Mouse (Mus musculus): Measurements from ENCODE around the gene Crmp1. TPM values are rescaled to one million over a fixed set of nuclear protein-coding genes. Genes with fewer than 3 reads are reported as not detected.
A peak's percentile ranks its signal among the peaks of the same experiment; 100 is the strongest.

Crmp1 gene
- polyA plus RNA-seq, 1 experiment: 8.0 TPM

DNA sequence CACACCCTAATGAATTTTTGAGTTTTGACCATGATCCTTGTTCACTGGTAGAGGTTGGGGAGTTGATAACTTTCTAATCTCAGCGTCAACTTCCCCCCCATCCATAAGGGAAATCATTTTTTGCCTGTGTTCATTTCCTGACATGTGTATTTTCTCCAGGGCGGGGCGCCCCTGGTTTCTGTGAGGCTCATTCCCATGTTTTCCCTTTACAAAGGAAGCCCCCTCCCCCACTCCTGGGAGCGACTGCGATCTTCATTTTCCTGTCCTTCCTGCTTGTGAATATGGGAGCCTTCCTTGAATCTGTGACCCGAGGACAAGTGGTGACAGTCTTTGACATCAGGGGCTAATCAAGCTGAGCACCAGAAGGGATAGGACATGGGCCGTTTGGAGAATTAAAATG lies 15.1 kb downstream of the Crmp1 start:
- H3K4me1 ChIP-seq (ENCODE audit: control insufficient read depth, insufficient read depth, low read length): no peaks in the 10 kb centered on the region

DNA sequence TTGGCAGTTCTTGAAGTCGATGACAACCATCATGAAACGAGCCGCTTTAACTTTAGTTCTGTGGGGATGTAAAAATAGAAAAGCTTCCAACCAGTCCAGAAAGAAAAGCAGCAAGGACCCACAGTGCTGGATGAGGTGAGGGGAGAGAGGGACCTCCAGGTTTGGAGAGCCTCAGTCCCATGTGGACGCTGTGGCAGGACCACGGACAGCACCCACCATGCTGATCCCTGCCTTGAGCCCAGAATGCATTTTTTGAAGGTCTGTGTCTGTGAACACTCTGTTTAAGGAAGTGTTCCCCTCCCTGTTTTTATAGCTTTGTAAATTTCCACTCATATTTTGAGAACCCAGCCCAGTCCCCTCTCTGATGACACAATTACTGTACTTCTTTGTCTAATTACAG lies 15.5 kb downstream of the Crmp1 start:
- no peak overlapping the region for H3K4me3 ChIP-seq (ENCODE audit: control insufficient read depth, low read depth, low read length)
- H3K27me3 ChIP-seq (ENCODE audit: control insufficient read depth, insufficient read depth, low read length): no peaks in the 10 kb centered on the region
- no peak for TF ChIP-seq POLR2A (IDR thresholded peaks at IDR 0.05; ENCODE audit: control insufficient read depth, low read depth, low read length)
- no peak for TF ChIP-seq CTCF (IDR thresholded peaks at IDR 0.05; ENCODE audit: control insufficient read depth, insufficient read depth, insufficient replicate concordance, low read depth, low read length)
- H3K4me1 ChIP-seq (ENCODE audit: control insufficient read depth, insufficient read depth, low read length): no peaks in the 10 kb centered on the region
- no peaks in the 10 kb centered on the region for H3K36me3 ChIP-seq (ENCODE audit: control insufficient read depth, insufficient read depth, low read length)
- H3K27ac ChIP-seq (ENCODE audit: control insufficient read depth, insufficient read depth, low read depth, low read length): no peak overlapping the region

More for the DNA sequence above, 15.1 kb downstream of the Crmp1 start:
- Histone ChIP-seq H3K36me3 (ENCODE audit: control insufficient read depth, insufficient read depth, low read length) (no peaks in the 10 kb centered on the region), H3K27me3 (ENCODE audit: control insufficient read depth, insufficient read depth, low read length) (no peaks in the 10 kb centered on the region), H3K4me3 (ENCODE audit: control insufficient read depth, low read depth, low read length) (no peak overlapping the region), H3K27ac (ENCODE audit: control insufficient read depth, insufficient read depth, low read depth, low read length) (no peak overlapping the region)
- TF ChIP-seq POLR2A (IDR thresholded peaks at IDR 0.05; ENCODE audit: control insufficient read depth, low read depth, low read length) (no peak), CTCF (IDR thresholded peaks at IDR 0.05; ENCODE audit: control insufficient read depth, insufficient read depth, insufficient replicate concordance, low read depth, low read length) (no peak)

DNA sequence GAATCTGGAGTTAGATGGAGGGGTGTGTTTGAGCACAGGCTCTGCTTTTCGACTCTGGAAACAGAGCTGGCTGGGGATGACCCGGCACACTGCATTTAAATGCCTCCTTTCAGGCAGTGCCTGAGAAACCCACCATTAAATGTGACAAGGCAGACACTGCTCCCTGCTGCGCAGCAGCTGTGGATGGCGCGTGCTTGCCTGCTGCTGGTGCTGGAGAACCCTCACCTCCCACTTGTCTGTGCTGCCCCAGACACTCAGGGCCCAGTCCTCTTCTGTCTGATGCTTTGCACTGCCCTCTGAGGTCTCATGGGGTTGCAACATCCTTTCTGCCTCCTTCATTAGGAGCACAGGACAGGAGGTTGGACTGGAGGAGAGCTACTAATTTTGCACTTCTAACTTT lies 20.0 kb downstream of the Crmp1 start:
- Histone ChIP-seq H3K27ac (ENCODE audit: control insufficient read depth, insufficient read depth, low read depth, low read length) (no peak overlapping the region), H3K4me3 (ENCODE audit: control insufficient read depth, low read depth, low read length) (no peak overlapping the region), H3K4me1 (ENCODE audit: control insufficient read depth, insufficient read depth, low read length) (no peaks in the 10 kb centered on the region), H3K27me3 (ENCODE audit: control insufficient read depth, insufficient read depth, low read length) (no peaks in the 10 kb centered on the region), H3K36me3 (ENCODE audit: control insufficient read depth, insufficient read depth, low read length) (no peaks in the 10 kb centered on the region)
- TF ChIP-seq CTCF (IDR thresholded peaks at IDR 0.05; ENCODE audit: control insufficient read depth, insufficient read depth, insufficient replicate concordance, low read depth, low read length) (no peak), POLR2A (IDR thresholded peaks at IDR 0.05; ENCODE audit: control insufficient read depth, low read depth, low read length) (no peak)

DNA sequence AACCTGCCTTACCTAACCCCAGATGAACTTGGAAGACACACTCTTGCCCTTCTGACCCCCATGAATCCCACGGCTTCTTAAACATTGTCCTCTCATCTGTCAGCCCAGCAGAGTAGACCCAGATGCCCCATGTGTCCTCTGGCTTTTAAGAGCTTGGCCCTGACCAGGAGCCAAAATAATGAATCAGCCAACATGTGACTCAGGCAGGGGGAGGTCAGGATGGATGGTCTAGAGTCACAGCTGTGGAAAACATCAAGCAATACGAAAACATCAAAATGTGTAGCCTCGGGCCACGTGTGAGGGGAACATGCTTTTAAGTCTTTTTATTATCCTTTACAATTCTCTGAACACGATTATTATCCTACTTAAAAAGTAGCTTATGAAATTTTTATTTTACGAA lies 22.1 kb downstream of the Crmp1 start:
- TF ChIP-seq CTCF (IDR thresholded peaks at IDR 0.05; ENCODE audit: control insufficient read depth, insufficient read depth, insufficient replicate concordance, low read depth, low read length): no peak
- TF ChIP-seq POLR2A (IDR thresholded peaks at IDR 0.05; ENCODE audit: control insufficient read depth, low read depth, low read length): no peak
- Histone ChIP-seq H3K27ac (ENCODE audit: control insufficient read depth, insufficient read depth, low read depth, low read length) (no peak overlapping the region), H3K4me3 (ENCODE audit: control insufficient read depth, low read depth, low read length) (no peak overlapping the region), H3K27me3 (ENCODE audit: control insufficient read depth, insufficient read depth, low read length) (no peaks in the 10 kb centered on the region), H3K36me3 (ENCODE audit: control insufficient read depth, insufficient read depth, low read length) (no peaks in the 10 kb centered on the region), H3K4me1 (ENCODE audit: control insufficient read depth, insufficient read depth, low read length) (no peaks in the 10 kb centered on the region)

DNA sequence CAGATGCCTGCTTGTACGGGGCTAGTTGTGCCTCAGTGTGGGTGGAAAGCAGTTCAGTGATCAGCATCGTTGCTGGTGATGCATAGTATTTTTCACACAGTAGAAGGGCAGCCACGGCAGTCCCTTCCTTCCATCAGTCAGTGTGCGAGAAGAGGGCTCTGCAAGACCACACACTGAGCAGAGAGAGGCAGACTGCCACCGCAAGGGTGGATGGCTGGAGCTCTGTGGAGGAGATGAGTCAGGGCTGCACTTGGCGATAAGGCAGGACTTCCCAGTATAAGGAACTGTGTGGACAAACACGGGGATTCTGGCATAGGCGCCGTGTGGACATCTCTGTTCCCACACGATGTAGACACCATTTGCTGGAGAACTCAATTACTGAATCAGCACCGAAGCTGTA lies 39.3 kb downstream of the Crmp1 start:
- no peak overlapping the region for H3K27ac ChIP-seq (ENCODE audit: control insufficient read depth, insufficient read depth, low read depth, low read length)
- TF ChIP-seq CTCF (IDR thresholded peaks at IDR 0.05; ENCODE audit: control insufficient read depth, insufficient read depth, insufficient replicate concordance, low read depth, low read length) (no peak), POLR2A (IDR thresholded peaks at IDR 0.05; ENCODE audit: control insufficient read depth, low read depth, low read length) (no peak)
- H3K36me3 ChIP-seq (ENCODE audit: control insufficient read depth, insufficient read depth, low read length): no peaks in the 10 kb centered on the region
- no peaks in the 10 kb centered on the region for H3K27me3 ChIP-seq (ENCODE audit: control insufficient read depth, insufficient read depth, low read length)
- H3K4me3 ChIP-seq (ENCODE audit: control insufficient read depth, low read depth, low read length): no peak overlapping the region
- no peaks in the 10 kb centered on the region for H3K4me1 ChIP-seq (ENCODE audit: control insufficient read depth, insufficient read depth, low read length)

DNA sequence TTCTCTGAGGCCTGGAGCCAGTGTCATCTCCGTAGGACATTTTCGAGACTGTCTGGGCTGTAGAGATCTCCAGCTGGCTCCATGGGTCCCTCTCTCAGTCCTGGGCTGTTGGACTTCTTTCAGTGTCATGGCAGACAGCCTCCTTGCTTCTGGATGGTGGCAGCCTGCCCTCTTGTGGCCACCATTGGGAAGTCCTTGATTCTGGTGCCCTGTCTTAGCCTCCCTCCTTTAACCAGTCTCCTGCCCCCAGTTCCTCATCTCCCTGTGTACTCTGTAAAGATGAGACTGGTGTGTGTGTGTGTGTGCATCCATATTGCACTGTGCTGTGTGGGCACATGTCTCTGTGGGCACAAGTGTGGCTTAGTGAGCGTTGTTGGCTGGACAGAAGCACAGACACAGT lies 46.6 kb downstream of the Crmp1 start:
- H3K27me3 ChIP-seq (ENCODE audit: control insufficient read depth, insufficient read depth, low read length): no peaks in the 10 kb centered on the region
- no peaks in the 10 kb centered on the region for H3K4me1 ChIP-seq (ENCODE audit: control insufficient read depth, insufficient read depth, low read length)
- no peaks in the 10 kb centered on the region for H3K36me3 ChIP-seq (ENCODE audit: control insufficient read depth, insufficient read depth, low read length)
- no peak for TF ChIP-seq POLR2A (IDR thresholded peaks at IDR 0.05; ENCODE audit: control insufficient read depth, low read depth, low read length)
- TF ChIP-seq CTCF (IDR thresholded peaks at IDR 0.05; ENCODE audit: control insufficient read depth, insufficient read depth, insufficient replicate concordance, low read depth, low read length): peak; percentile 69; the same call in 1 of the 2 replicates
- H3K27ac ChIP-seq (ENCODE audit: control insufficient read depth, insufficient read depth, low read depth, low read length): no peak overlapping the region
- no peak overlapping the region for H3K4me3 ChIP-seq (ENCODE audit: control insufficient read depth, low read depth, low read length)

DNA sequence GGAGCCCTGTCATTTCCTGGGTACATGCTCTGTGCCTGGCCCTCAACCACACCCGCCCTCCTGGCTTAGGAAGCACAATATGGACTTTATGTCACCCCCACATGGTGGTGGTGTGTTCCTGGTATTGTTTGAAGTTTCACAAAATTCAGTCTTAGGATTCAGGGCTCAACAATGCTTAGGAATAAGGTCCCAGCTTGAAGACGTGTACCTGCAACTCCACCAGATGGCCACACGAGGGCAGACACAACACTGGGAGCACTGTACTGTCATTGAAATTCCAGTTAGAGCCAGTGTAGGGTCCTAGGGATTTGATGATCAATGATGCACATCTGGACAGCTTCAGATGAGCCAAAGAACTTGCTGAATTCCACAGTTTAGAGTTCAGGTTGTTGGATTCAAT lies 47.5 kb downstream of the Crmp1 start:
- no peaks in the 10 kb centered on the region for H3K4me1 ChIP-seq (ENCODE audit: control insufficient read depth, insufficient read depth, low read length)
- H3K27me3 ChIP-seq (ENCODE audit: control insufficient read depth, insufficient read depth, low read length): no peaks in the 10 kb centered on the region
- TF ChIP-seq POLR2A (IDR thresholded peaks at IDR 0.05; ENCODE audit: control insufficient read depth, low read depth, low read length) (no peak), CTCF (IDR thresholded peaks at IDR 0.05; ENCODE audit: control insufficient read depth, insufficient read depth, insufficient replicate concordance, low read depth, low read length) (peak; percentile 68; the same call in 1 of the 2 replicates)
- no peak overlapping the region for H3K4me3 ChIP-seq (ENCODE audit: control insufficient read depth, low read depth, low read length)
- H3K36me3 ChIP-seq (ENCODE audit: control insufficient read depth, insufficient read depth, low read length): no peaks in the 10 kb centered on the region
- H3K27ac ChIP-seq (ENCODE audit: control insufficient read depth, insufficient read depth, low read depth, low read length): no peak overlapping the region

DNA sequence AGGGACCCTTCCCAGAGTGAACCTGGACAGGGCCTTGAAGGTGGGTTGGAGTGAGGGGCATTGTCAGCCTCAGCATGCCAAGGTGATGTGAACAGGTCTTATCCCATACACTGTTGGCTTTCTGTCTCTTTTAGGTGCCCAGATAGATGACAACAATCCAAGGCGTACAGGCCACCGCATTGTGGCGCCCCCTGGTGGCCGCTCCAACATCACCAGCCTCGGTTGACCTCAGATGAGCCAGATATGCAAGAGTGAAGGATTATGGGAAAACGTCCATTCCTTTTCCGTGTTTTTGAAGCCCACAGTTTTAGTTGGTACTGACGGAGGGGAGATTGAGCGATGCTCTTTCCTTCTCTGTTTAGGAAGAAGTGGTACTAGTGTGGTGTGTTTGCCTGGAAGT lies 49.2 kb downstream of the Crmp1 start:
- H3K27me3 ChIP-seq (ENCODE audit: control insufficient read depth, insufficient read depth, low read length): no peaks in the 10 kb centered on the region
- H3K4me3 ChIP-seq (ENCODE audit: control insufficient read depth, low read depth, low read length): peak overlapping the region; percentile 44
- no peaks in the 10 kb centered on the region for H3K4me1 ChIP-seq (ENCODE audit: control insufficient read depth, insufficient read depth, low read length)
- H3K36me3 ChIP-seq (ENCODE audit: control insufficient read depth, insufficient read depth, low read length): no peaks in the 10 kb centered on the region
- TF ChIP-seq CTCF (IDR thresholded peaks at IDR 0.05; ENCODE audit: control insufficient read depth, insufficient read depth, insufficient replicate concordance, low read depth, low read length) (peak; percentile 93), POLR2A (IDR thresholded peaks at IDR 0.05; ENCODE audit: control insufficient read depth, low read depth, low read length) (no peak)
- H3K27ac ChIP-seq (ENCODE audit: control insufficient read depth, insufficient read depth, low read depth, low read length): no peak overlapping the region

All from testis, adult 2 months (tissue).